Mouse (Mus musculus): ENCODE results near the gene Cisd1.

- TF ChIP-seq POLR2A (IDR thresholded peaks at IDR 0.05; ENCODE audit: insufficient read depth, low read length) (no peak), CTCF (IDR thresholded peaks at IDR 0.05; ENCODE audit: low read depth, low read length) (no peak), EP300 (IDR thresholded peaks at IDR 0.05; ENCODE audit: insufficient read depth, low read depth, low read length) (no peak)
Observed at GRCm38 (mm10) chr10:71368128-71368940, 23.6 kb upstream of the Cisd1 start.

All from ES-Bruce4 (cell line).